Mouse (Mus musculus) mesoderm, embryonic 11.5 days (tissue): ENCODE results near the gene AC161166.1.

Experiments used
- DNase-seq: peaks from one replicate; pipeline ENCODE4 v3.0.0-alpha.2; 2012; ENCODE audit warnings: low read depth, low spot score

AC161166.1 gene

GRCm38 (mm10) chr7:24461376-24462051 is 50.7 kb downstream of the AC161166.1 start:
- DNase-seq = no peak
